Mouse (Mus musculus) heart, adult 18-20 months (tissue): Measurements from ENCODE around the gene Orm3. TPM values are rescaled to one million over a fixed set of nuclear protein-coding genes. Genes with fewer than 3 reads are reported as not detected.

Experiments used
- DNase-seq, 2 experiments: peaks; one replicate each; pipeline ENCODE4 v3.0.0; 2021 to 2022; ENCODE audit warnings: mixed read lengths in 1 of 2
- total RNA-seq, 2 experiments: library from RNA; stranded (reverse); gene quantifications; 2 replicates each; pipeline ENCODE4 v1.2.3; 2021

Orm3 gene
- total RNA-seq, 2 experiments from 2014 or later, result 2.2 to 3.1 TPM

DNA sequence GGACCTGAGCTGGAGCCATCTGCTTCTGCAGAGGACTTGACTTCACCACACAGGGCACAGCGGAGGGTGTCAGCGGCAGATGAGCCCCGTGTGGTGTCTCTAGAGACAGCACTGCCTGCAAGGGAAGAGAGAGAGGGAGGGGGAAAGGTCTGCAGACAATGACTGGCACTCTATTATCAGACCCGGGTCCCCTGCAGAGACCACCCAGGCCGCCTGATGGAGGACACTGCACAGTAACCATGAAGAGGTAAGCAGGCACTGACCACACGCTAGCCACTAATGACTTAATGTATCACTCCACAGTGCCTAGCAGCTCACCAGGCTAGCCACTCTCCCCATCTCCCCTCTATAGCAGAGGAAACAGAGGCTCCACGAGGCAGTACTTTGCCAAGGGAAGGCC is 14.9 kb downstream of the Orm3 start:
- DNase-seq, result no peak

DNA sequence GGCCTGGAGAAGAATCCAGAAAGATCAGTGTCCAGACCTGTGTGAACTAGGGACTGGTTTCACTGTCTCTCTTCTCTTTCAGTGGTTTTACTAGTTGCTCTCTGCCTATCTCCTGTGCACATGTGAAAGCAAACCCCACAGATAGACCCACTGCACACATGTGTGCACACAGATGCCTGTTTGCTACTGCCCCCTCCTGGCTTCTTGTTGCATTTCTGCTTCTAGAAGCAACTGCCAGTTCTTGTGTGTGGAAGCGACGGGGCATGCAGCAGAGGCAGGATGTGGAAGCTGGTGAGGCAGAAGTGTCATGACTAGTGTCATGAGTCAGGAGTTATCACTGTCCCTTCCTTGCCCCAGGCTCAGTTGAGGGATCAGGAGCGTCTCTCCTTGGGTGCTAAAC is 15.9 kb downstream of the Orm3 start:
- DNase-seq, result peak; percentile 29 to 57

DNA sequence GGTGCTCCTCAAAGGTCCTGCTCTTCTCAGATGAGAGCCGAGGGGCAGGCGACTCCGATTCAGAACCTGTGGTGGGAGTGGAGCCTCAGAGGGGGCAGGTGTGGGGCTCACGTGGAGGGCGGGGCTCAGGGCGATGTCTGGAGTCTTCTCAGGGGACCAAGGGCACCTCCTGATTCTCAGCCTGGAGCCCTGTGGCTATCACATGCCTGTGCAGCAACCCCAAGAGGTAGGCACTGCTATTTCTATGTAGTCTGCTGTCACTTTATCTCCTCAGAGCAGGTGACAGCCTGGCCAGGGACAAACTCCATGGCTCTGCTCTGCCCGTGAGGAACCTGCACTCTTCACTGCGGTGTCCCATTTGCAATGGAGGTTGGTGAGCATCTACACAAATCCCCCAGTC is 17.4 kb downstream of the Orm3 start:
- no peak for DNase-seq

DNA sequence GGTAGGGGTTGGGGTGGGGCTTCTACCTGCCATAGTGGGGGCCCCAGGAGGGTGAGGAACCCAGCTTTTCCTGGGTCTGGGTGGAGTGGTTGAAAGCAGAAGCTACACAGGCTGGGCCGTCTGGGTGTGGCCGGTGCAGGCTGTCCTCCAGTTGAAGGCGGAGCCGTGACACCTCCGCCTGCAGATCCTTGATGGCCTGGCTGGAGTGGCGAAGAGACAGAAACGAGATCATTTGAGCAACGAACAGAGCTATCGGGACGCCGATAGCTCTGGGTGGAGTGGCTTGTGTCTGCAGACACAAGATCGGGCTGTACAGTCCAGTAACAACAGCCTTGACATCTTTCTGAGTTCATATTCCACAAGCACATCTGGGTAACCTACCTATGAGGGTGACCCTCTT is 18.4 kb downstream of the Orm3 start:
- DNase-seq, result no peak

DNA sequence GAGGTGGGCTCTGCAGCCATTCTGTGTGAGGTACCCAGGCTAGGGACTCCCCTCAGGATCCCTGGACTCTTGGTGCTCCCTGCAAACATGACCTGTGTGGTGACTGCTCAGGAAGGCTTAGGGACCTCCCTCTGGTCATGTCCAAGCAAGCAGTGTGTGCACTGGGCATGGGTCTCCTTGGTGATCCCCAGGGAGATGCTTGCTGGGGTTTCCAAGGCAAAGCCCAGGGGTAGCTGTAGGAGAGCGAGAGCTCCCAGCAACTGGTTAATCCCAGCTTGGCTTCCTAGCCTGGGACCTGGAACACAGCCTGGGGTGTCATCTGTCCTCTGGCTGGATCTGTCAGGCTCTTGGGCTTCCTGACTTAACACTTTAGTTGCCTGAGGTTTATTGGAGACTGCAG is 19.4 kb downstream of the Orm3 start:
- DNase-seq, result peak in 1 of 2 experiments; percentile 37

DNA sequence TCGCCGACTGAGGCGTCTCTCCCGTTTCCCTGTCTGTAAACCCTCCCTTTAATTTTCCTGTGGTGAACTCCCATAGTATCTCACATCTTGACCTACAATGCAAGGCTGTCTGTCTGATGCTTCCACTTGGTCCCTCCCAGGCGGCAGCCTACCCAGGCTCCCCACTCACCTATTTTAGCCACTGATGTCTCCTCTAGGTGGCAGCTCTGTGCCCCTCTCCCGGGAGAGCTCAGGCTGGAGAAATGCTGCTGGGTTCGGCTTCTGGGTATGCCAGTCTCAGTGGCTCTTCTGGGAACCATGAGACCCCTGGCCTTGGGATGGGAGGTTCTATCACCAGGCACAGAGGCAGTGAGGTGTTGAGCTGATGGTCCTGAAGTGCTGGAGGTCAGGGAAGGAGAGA is 21.5 kb downstream of the Orm3 start:
- DNase-seq, result no peak

DNA sequence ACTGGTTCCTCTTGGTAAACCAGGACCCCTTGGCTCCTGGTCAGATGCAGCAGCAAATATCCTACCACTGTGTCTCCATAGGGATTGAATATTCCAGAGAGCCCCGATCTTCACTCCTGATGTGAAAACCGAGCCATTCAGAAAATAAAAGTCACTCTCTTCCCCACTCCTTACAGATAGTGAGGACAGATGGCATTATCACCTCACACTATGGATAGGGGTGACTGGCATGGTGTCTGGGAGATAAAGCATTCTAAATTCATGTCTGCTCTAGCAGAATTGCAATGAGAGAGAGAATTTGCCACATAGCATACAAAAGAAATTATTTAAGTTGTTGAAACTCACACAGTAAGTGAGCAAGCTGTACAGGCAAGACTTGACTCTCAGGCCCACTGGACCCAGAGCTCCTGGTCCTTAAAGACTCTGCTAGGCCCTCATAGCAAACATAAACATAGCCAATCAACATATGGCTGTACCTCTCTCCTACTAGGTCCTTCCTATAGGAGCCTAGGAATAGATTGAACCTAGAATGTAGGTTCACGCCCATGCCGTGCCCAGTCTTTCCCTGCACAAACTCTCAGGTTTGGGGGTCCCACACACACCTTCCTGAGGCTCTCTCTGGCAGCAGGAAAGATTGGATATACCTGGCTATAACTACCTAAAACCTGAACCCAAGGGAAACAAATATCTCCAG is 26.9 kb downstream of the Orm3 start:
- no peak for DNase-seq

DNA sequence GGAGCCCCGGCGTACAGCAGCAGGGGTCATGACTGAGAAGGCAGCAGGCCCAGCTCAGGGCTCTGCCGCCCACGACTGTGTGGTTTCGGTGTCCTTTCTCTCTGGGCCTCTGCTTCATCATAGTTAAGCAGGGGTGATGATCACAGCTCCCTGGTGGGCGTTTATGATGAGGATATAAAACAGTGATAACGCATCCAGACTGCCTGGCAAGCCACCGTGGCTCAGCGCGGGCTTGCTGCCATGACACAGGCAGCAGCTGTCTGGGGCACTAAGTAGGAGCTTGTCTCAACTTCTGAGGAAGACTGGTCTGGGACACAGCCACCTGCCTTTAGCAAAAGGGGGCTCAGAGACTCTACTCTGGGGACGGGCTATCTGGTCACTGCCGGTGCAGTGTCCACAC is 27.5 kb downstream of the Orm3 start:
- DNase-seq, result no peak

DNA sequence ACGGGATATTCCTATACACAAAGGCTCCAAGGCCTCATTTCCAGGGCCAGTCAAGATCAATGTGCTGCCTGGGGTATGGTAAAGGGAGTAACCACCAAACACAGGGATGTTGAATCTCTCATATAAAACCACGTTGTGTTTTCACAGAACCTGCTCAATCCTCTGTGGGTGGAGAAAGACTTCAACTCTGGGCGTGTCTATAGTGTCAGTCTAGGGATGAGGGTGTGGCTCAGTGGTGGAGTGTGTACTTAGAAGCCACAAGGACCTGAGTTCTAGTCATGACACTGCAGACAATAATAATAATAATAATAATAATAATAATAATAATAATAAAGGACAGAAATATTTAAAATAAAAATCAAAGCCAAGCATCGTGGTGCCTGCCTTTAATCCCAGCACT is 28.3 kb downstream of the Orm3 start:
- DNase-seq, result no peak

DNA sequence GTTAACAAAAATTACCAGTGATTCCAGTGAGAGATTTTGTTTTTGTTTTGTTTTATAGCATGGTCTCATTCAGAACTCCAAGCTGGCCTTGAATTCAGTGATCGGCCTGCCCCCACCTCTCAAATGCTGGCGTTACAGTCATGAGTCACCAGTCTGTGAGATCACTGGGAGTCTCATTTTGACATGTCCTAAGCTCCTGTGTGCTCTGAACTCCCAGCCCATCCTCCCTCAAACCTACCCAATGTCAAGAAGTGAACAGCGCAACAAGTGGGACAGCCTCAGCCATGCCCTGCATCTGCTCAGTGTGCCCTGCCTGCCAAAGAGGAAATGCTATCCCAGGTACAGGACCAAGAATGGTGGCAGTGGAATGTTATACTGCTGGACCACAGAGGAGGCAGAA is 29.3 kb downstream of the Orm3 start:
- DNase-seq, result no peak

DNA sequence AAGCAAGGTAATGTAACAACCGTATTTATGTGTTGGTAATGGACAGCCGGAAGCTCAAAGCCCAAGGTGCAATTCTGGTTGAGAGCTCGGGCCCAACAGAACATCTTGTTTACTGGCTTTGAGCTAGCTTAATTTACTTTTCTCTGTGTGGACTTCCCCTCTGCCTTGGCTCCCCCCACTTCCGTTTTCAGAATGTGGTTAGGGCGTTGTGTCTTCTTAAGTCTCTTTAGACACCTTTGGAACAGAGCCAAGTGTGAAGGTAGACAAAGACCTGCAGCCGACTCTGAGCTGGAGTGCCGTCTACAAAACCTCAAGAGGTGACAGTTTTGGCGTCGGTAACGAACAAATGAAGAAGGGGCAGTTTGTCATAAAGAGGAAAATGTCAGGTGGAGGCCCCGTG is 29.8 kb downstream of the Orm3 start:
- peak in 1 of 2 experiments; percentile 64 for DNase-seq

DNA sequence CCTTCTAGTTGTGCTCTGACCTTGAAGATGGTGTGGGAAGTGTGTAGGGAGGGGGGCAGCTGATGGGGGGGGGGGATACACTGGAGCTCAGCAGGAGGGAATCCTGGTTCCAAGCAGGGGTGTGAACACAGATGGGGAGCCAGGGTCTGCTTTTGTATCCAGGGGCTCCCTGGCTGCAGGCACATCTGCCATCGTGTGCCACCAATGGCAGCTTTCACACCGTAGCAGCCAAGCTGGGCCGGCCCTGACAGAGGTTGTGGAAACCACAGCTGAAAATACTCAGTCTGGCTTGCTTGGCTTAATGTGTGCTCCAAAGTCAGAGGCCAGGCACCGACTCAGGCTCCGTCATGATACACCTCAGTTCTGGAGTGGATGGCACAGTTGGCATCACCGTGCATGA is 32.1 kb downstream of the Orm3 start:
- no peak for DNase-seq

DNA sequence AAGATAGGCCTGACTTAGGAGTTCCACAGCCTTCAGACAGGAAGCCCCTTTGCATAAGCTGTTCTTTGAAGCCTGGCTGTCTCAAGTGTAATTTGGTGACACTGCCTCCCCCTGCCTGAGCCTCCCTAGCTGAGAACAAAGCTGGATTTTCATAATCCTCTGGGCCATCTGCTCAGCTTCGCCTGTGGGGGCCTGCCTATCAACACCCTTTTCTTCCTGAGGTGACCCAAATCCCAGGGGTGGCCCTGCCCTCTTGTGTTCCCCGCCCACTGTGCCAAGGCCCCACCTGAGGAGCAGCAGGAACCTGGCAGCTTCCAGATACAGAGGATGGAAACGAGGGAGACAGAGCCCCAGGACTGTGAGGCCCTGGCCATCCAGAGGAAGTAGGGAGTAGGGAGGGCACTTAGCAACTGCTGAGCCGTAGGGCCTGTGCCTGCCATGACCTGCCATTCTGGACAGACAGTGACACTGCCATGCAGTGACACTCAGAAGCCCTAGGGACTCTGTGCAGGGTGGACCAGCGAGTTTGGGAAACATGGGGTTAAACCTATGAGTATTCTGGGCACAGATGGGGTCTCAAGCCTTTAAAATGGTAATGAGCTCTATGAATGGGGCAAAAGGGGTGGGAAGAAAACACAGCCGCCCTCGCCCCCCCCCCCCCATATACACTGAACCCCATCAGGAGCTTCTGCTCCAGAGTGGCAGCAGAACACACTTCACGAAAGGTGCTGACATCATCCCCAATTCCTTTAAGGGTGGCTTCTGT is 33.3 kb downstream of the Orm3 start:
- DNase-seq, result no peak

DNA sequence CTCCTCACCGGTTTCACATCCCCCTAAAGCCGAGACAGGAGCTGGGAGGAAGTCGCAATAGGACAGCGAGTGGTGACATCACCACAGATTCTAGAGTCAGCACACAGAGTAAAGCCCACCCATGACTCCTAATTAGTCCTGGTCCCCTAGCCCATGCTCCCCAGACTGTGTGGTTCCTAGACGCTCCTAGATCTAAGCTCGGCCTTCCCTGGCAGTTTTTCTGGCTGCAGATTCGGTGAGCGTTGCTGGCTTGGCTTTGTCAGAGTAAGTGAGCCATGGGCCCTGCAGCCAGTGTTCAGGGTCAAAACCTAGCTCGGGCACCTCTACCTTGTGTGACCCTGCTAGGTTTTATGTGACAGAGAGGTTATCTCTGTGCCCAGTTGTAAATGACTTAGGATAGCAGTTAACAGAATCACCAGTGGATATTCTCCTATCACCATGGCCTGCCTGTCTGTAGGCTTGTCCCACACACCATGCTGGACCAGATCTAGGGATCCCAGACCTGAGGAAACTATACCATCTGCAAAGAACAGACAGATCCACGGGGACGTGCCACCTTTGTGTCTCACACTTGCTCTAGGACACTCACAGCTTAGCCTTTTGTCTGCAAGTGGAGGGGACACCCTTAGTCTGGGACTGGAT is 34.0 kb downstream of the Orm3 start:
- DNase-seq, result peak in 1 of 2 experiments; percentile 41

DNA sequence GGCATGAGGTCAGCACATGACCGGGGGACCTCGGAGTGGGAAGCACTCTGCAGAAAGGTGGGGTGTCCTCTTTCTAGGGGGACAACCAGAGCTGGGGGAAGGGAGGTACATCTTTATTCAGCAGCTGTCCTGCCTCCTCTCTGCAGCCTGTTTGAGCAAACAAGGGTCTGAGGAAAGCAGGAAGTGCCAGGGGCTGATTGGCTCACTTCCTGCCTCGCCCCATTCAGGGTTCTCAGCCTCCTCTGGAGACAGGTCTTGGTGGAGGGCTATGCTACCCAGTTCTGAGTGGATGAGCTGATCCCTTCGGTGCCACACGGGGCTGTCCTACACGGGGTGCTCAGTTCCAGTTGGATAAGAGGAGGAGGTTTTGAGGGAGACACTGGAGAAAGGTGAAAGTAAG is 35.4 kb downstream of the Orm3 start:
- no peak for DNase-seq

DNA sequence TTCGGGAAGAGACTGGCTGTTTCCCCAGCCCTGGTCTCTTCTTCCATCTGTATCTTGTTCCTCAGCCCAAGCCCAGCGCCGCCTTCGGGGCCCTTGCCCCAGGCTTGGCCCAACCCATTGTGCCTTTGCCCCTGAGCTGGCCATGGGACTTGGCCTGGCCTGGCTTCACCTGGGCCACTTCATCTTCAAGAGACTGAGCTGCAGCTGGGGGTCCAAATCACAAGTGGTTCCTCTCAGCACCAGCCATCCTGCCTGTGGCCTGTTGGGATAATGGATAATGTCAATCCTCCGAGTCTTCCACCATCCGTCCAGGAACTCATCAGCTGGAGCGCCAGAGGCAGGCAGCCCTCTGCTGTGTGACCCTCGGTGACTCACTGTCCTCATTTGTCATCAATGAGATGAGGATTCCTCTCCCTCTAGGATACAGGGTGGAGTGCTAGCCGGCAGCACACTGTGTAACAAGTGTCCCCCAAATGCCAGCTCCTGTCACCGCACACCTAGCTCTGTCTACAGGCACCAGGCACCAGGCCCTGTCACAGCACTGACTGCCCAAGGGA is 42.1 kb downstream of the Orm3 start:
- DNase-seq, result no peak

DNA sequence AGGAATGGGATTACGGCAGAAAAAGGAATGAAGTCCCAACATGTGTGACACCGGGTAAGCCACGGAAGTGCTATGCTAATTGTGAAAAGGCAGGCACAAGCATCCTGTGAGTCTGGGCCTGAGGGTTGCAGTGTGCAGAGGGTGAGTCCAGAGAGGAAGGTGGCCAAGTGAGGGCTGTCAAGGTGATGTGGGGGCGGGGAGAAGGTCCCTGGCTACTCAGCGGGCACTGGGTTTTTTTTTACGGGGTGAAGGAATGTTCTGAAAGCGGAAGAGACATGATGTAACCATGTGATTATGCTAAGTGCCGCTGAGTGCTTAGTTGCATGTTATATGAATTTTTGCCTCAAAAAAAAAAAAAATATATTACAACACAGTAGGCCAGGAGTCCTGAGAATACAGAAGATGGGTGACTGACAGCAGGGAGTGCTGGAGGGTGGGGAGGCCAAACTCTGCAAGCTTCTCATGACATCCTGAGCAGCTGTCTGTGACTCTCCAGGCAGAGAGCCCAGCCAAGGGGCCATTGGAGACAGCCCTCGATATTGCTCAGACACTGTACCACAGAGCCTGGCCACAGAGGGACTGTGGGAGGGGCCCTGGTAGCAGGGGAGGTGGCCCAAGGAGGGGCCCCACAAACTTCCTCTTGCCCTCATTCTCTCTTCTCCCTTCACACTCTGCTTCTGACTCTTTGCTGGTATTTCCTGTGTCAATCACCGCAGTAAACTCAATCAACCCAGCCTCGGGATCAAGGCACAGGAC is 43.1 kb downstream of the Orm3 start:
- DNase-seq, result peak in 1 of 2 experiments; percentile 84

DNA sequence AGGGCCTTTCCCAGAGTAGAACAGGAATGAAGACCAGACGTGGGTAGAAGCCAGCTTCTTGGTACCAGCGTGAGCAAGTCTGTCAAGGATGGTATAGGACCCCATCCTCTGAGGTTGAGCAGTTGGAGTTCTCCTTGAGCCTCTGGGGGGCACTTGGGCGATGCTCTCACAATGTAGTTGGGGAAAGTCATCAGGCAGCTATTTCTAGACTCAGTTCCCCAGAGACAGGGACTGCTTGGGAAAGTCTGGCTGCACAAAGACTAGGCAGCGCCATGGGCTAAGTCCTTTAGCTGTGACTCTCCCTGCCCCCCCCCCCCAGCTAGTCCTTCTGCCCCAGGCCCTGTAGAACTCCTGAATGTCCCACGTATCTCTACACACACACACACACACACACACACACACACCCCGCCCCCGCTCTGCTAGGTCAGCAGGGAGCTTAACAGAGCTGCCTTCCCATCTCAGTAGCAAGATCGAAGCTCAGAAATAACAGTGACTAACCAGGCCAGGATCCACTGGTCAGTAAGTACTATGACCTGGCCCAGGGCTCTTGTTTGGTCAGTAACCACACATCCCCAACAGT is 43.8 kb downstream of the Orm3 start:
- DNase-seq, result peak in 1 of 2 experiments; percentile 73

DNA sequence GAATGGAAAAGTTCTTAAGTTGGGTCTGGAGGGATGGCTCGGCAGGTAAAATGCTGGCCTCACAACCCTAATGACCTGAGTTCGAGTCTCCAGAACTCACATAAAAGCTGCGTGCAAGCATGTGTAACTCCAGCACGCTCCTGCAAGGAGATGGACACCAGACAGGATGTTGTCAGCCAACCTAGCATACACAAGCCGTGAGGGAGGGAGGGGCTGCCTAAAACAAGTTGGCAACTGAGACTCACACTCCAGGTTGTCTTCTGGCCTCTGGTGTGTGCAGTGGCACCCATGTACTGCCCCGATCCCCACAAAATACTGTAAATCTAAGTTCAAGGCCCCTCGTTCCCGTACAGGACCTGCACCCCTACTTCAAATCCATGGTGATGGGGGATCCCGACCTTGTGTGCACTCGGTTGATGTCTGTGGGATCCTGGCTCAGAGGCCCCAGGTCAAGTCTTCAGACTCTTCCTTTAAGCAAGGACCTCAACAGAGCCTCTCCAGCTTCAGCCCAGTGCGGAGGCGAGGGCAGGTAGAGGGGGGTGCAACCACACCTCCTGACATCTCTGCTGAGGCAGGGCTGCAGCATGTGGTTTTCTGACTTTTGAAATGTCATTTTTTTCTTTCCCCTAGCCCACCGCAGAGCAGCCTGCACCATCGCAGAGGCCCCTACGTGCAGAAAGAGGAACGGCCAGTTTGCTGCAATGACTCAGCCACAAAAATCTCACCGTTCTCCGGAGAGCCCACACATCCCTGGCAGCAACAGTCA is 44.8 kb downstream of the Orm3 start:
- peak in 1 of 2 experiments; percentile 21 for DNase-seq

DNA sequence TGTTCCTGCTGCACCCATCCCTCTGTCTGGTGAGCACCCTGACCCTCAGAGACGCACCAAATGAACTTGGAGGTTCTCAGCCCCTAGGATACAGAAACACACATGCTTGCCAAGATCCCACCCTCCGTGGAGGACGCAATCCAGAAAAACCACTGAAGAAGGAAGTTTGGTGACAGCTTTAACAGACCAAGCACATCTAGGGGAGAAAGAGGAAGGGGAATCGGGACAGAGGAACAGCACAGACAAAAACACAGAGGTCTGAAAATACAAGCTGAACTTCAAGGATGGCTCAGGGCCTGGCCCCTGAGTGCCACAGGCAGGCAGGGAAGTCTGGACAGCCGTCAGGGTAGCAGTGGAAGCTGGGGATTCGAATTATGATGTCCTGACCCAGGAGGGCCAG is 45.7 kb downstream of the Orm3 start:
- peak in 1 of 2 experiments; percentile 56 for DNase-seq

DNA sequence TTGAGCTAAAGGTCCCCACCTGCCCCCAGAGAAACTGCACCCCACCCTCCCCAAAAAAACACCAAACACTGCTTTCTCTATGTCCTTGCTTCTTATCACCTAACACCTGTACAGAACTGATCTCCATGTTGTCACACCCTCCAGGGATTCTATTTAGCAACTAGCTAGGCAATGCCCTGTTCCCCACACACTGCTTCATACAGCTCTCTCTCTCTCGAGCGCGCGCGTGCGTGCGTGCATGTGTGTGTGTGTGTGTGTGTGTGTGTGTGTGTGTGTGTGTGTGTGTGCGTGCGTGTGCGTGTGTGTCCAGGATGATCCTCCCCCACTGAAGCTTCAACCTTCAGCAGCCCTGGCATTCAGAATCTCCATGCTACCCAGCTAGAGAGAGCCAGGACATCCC is 46.1 kb downstream of the Orm3 start:
- DNase-seq, result no peak
